Mouse (Mus musculus): ENCODE data around the gene Eef1akmt4.

The Eef1akmt4 gene

GRCm38 (mm10) chr16:20611357-20612227, at the start of gene Eef1akmt4, which contains the start of the genes Gm49333 and Alg3:
Gene Eef1akmt4 (plus strand): TSS chr16:20611593.
Gene Gm49333 (plus strand): TSS chr16:20611610.
Gene Alg3 (minus strand): TSS chr16:20611735.
- DNase-seq, result peak; percentile 83

DNA sequence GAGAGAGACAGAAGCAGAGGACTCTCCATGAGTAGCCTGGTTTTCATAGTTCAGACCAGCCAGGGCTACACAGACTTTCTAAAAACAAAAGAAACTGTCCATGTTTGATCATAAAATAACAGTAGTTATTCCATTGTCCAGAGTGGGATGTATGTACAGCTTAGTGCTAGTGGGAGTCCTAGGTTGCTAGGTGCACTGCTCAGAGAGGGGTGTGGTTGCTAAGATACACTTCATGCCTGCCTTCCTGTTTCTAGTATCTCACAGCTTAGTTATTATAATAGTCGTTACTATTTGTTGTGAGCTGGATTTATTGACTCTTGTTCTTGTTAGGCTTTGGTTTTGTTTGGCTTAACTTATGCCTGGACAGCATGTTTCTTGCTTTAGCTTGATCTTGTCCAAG, 46.3 kb upstream of the Eef1akmt4 start:
- DNase-seq, result no peak

DNA sequence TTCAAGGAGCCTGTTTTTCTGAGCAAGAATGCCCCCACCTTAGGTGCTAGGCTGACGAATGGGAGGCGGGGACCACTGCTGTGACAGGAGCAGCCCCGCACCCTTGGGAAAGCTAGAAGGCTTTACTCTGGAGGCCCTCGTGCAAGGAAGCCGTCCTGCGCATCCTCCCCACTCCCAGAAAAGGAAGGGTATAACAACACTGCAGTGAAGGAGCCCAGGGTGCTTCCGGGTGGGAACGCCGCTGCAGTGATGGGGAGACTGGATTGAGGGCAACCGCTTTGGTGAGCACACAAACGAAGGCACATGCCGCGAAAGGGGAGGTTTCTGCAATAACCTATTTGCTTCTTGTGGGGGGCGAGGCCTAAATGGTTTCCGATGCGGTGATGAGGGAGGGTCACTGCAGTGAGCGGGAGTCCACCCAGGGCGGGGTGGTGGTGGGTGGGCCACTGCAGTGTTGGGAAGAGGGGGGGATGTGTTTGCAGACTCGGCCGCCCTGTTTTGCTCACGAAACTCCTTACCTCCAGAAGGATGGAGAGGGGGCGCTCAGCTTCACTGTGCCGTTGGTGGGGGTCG, 21.9 kb upstream of the Eef1akmt4 start, which contains the start of gene Vwa5b2:
Gene Vwa5b2 (plus strand): TSS at position 106 of the 573 bp plus-strand sequence.
- no peak for DNase-seq

DNA sequence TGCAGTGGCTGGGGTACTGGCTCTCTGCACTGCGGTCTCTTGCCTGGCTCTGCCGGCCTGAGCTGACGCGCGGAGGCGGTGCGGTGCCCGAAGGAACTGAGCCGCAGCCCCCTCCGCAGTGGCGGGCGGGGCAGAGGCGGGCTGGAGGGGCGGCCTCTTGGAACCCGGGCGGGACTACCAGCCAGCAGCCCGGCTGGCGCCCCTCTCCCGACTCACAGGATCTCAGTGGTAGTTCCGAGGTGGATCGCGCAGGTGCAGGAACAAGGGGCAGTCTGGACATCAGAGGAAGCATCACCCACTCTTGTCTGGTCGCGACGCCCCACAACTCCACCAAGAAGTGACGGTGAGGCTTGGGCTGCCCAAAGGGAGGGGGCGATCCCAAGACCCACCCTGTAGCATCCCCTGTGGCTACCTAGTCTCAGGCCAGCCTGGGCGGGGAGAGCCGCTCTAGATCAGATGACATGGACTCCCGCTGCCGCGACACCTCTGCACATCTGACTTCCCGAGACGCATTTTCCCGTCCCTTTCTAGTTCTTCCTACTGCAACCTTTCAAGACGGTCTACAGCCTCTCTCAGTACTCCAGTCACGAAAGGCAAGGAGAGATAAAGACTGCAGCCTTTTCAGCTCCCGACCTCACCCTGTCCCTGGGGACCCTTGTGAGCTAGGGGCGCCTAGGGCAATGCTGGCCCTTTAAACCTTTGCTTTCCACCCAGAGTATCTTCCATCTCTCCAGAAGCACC, 21.3 kb upstream of the Eef1akmt4 start:
- peak; percentile 64 for DNase-seq

- DNase-seq, result no peak
These were observed 20.7 kb upstream of the Eef1akmt4 start for GRCm38 (mm10) chr16:20590680-20591038.

DNA sequence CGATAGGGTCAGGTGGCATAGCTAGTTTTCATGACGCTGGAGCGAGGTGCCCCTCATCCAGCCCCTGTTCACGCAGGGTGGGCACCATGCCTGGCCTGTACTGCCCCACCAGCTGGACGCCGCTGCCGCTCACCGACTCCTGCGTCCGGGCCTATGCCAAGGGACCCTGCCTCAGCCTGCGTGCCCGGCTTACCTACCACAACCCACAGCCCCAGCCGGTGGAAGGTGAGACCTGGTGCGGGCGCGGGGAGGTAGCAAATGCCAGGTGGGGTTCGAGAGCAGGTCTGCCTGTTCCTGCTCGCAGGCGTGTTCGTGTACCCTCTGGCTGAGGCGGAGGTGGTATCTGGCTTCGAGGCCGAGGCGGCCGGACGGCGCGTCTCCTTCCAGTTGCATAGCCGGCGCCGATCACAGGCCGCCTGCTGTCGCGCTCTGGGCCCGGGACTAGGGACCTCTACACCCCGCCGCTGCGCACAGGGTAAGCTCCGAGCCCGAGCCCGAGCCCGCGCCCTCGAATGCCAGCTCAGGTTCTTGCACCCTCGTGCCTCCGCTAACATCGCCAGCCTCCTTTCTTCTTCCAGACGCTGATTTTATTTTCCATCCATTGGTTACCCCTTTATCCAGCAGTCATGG, 20.2 kb upstream of the Eef1akmt4 start:
- no peak for DNase-seq

GRCm38 (mm10) chr16:20595060-20595673, 16.2 kb upstream of the Eef1akmt4 start:
- no peak for DNase-seq

DNA sequence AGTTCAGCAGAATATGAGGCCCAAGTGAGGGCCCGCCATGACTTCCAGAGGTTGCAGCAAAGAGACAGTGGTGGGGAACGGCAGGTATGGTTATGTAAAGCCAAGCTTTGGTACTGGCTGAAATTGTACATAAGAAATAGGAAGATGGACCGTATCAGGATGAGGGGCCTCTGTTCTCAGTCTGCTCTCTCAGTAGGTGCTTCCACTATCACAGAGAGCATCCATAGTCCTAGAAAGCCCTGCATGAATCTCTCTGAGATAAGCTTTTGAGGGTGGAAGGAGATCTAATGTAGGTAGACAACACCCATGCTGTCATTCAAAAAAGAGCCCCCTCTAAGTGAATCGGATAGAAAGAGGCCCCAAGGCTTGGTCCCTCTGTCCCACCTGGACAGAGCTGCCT, 15.7 kb upstream of the Eef1akmt4 start:
- DNase-seq, result no peak

GRCm38 (mm10) chr16:20596687-20597441, 14.5 kb upstream of the Eef1akmt4 start:
- DNase-seq, result no peak

DNA sequence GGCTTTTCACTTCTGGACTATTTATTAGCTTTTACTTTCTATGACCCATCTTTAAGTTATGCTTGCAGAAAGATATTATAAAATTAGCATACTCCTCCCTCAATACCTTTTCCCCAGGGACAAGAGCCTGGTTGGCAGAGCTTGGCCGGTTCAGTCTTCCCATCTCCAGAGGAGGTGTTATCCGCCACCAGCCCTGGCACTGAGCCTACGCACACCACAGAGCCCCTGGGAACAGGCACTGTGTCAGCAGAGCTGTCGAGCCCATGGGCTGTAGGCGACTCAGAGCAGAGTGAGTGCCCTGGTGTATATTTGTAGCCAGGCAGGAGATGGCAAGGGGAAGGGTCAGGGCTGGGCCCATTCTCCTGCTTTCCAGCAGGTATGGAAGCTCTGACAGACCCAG, 10.9 kb upstream of the Eef1akmt4 start:
- no peak for DNase-seq

DNA sequence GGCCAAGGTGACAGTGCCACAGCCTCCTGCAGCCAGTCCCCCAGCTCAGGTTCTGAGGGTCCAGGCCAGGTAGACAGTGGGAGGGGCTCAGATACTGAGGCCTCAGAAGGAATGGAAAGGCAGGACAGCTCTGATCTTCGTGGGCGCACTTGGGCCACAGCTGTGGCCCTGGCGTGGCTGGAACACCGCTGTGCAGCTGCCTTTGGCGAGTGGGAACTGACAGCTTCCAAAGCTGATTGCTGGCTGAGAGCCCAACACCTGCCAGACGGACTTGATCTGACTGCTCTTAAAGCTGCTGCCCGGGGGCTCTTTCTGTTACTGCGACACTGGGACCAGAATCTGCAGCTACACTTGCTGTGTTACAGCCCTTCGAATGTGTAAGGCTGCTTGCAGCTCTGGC, 6.7 kb upstream of the Eef1akmt4 start:
- DNase-seq, result no peak

GRCm38 (mm10) chr16:20610501-20611356, 664 bp upstream of the Eef1akmt4 start:
- peak; percentile 68 for DNase-seq

- DNase-seq, result peak; percentile 62
These were observed 8.4 kb downstream of the Eef1akmt4 start for GRCm38 (mm10) chr16:20619541-20620398.

GRCm38 (mm10) chr16:20620399-20620735, 9.0 kb downstream of the Eef1akmt4 start:
- DNase-seq, result peak; percentile 61

- no peak for DNase-seq
These were observed 9.4 kb downstream of the Eef1akmt4 start for GRCm38 (mm10) chr16:20620751-20621190.

- DNase-seq, result peak; percentile 88
These were observed 10.0 kb downstream of the Eef1akmt4 start, which contains the start of gene Camk2n2 for GRCm38 (mm10) chr16:20621191-20621990. Gene Camk2n2 (minus strand): TSS chr16:20621287.

DNA sequence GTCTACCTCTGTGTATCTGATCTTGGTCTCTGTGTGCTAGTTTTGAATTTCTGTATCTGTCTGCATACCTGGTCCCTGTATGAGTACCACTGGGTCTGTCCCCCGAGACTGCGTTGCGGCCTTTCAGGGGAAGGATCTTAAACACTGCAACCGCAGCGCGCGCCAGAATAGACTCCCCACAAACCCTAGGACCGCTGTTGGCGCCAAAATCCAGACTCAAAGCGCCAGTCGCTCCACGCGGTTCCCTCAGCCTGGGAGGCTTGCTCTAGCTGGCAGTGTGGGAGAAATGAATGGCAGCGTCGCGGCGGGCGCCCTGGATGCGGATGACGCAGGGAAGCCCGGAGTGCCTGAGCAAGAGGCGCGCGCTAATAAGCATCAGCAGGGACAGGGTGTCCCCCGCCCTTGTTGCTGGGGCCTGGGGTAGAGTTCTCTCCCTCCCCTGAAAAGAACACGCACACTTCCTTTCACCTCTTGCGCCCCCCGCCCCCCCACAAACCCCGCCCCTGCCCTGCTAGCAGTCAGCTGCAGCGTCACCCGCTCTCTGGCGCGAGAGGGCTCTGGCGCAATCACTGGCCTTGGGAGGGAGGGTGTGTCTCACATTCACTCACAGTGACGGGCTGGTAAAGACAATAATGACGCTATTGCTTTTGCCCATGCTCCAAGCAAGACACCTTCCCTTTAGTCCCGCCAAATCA, 10.7 kb downstream of the Eef1akmt4 start:
- DNase-seq, result peak; percentile 84

- DNase-seq, result no peak
These were observed 11.8 kb downstream of the Eef1akmt4 start for GRCm38 (mm10) chr16:20623211-20623610.

Measured in cerebellum, adult 11-12 months (tissue).